Mouse (Mus musculus) gastrocnemius, postnatal 14 days (tissue): ENCODE data around the gene Tspan10. TPM values are rescaled to one million over a fixed set of nuclear protein-coding genes. Genes with fewer than 3 reads are reported as not detected.

ENCODE experiments used
- DNase-seq: peaks from one replicate; pipeline ENCODE4 v3.0.0; 2021; ENCODE audit warnings: mixed read lengths
- intact Hi-C: fragments of 180-260 bp; cut with DNase I; formaldehyde crosslinking; loops from one replicate; pipeline ENCODE4 v1.15.1; 2025; ENCODE audit warnings: low total_unique reads
- total RNA-seq, 2 experiments: library from RNA; stranded (reverse); gene quantifications; 2 replicates each; pipeline ENCODE4 v1.2.3; 2021

The Tspan10 gene
- total RNA-seq, 2 experiments from 2014 or later: not detected

DNA sequence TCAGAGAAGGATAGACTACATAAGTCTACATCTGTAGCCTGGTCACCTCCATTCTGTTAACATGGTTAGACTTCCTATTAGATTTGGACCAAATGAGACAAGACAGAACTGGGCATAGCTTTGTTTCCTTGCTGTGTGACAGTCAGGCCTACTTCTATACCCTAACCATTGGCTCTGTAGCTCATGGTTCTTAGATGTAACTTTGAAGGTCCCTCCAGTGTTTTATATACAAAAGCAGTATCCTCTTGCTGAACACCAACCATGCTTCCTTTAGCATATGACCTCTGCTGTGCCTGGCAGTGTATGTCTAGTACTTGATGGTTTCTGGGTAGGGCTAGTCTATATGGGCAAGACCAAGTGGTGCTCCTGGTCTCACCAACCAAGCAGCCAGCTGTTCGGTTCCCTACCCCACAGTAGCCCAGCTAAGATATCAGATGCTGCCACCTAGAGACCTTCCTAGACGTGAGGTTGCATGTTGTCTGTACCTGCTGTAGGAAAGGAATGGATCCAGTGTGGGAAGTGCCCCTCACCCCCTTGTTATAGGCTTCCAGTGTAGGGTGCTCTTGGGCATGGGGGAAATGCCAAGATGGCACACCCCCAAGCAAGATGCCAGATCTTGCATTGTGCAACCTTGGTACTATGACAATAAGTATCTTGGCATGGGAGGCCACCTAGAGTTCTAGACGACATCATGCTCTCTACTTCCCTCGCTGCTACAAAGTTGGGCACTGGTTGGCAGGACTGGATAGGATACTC, 48.0 kb downstream of the Tspan10 start:
- DNase-seq: no peak
- intact Hi-C loops: no loop called here

DNA sequence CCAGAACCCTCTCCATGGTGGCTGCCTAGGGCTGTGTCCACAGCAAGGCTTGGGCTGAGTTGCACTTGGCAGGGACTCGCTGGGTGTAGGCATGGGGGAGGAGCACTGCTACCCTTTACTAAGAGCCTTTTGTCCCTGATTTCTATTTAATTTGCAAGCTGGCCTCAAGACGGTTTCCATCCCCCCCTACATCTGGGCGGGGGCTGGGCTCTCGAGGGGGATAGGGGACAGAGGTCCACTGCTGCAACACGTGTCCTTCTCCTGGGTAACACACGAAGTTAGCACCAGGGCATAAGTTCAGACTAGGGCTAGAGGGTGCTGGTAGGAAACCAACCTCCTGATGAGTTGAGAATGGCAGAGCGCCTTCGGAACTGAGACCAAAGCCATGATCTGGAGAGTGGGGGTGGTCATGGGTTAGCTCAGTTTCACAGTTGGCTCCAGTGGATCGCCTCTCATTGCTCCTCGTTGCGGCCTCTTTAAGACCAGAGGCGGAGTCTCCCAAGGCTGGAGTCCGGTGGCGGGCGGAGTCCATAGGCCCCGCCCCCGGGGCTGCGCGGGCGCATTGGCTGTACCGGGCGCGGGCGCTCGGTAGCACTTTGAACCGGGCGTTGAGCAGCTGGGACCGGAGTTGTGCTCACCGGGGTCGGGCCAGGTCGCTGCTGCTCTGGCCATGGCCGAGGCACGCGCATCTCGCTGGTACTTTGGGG, 49.0 kb downstream of the Tspan10 start, which contains the start of gene Slc25a10:
Slc25a10 (plus strand) TSS at position 524 of the 707 bp plus-strand sequence.
- intact Hi-C loops: no loop called here
- DNase-seq: peak; percentile 89

GRCm38 (mm10) chr11:120492024-120492877, 49.8 kb downstream of the Tspan10 start:
- no peak for DNase-seq
- intact Hi-C loops: no loop called here

GRCm38 (mm10) chr11:120492878-120493203, 50.4 kb downstream of the Tspan10 start:
- no peak for DNase-seq
- intact Hi-C loops: no loop called here

- intact Hi-C loops: no loop called here
- no peak for DNase-seq
Measured at GRCm38 (mm10) chr11:120493351-120493750, 50.9 kb downstream of the Tspan10 start.

GRCm38 (mm10) chr11:120493911-120494310, 51.5 kb downstream of the Tspan10 start:
- intact Hi-C loops: no loop called here

More at GRCm38 (mm10) chr11:120493911-120494310, 51.5 kb downstream of the Tspan10 start:
- DNase-seq: no peak

Other genes with a start within 250 kb of the Tspan10 start
- gene Bahcc1, start 209.7 kb upstream of the Tspan10 start, total RNA-seq: 1 to 10 TPM; 3.4 to 8.1 TPM
- 100 to 1,000 TPM; 308 to 391 TPM for gene Actg1, start 94.1 kb upstream of the Tspan10 start, total RNA-seq
- under 1 TPM; 0.16 to 0.39 TPM for gene Fscn2, start 81.1 kb upstream of the Tspan10 start, total RNA-seq
- 10 to 100 TPM; 11.2 to 16.0 TPM for gene Faap100, start 63.9 kb upstream of the Tspan10 start, total RNA-seq
- gene Nploc4, start 4.9 kb upstream of the Tspan10 start, total RNA-seq: 10 to 100 TPM; 55.1 to 61.7 TPM
- gene Pde6g, start 10.9 kb downstream of the Tspan10 start, total RNA-seq: under 1 TPM; 0.16 to 0.35 TPM
- 10 to 100 TPM; 26.5 to 29.0 TPM for gene Oxld1, start 15.4 kb downstream of the Tspan10 start, total RNA-seq
- gene Ccdc137, start 15.5 kb downstream of the Tspan10 start, total RNA-seq: 1 to 10 TPM; 4.3 to 5.3 TPM
- 10 to 100 TPM; 11.4 to 11.8 TPM for gene Arl16, start 25.0 kb downstream of the Tspan10 start, total RNA-seq
- gene Mrpl12, start 42.0 kb downstream of the Tspan10 start, total RNA-seq: 100 to 1,000 TPM; 133 to 143 TPM
- 1 to 10 TPM; 5.1 to 7.0 TPM for gene Slc25a10, start 49.2 kb downstream of the Tspan10 start, total RNA-seq
- under 1 TPM in 1 of 2 experiments, not detected in 1; 0.38 TPM for gene Gcgr, start 88.1 kb downstream of the Tspan10 start, total RNA-seq
- 10 to 100 TPM; 31.1 to 33.3 TPM for gene Mcrip1, start 107.1 kb downstream of the Tspan10 start, total RNA-seq
- gene Ppp1r27, start 108.5 kb downstream of the Tspan10 start, total RNA-seq: 100 to 1,000 TPM; 159 to 234 TPM
- gene P4hb, start 130.6 kb downstream of the Tspan10 start, total RNA-seq: 100 to 1,000 TPM; 264 to 301 TPM
- gene Arhgdia, start 139.0 kb downstream of the Tspan10 start, total RNA-seq: 100 to 1,000 TPM; 118 to 144 TPM
- gene Alyref, start 155.7 kb downstream of the Tspan10 start, total RNA-seq: 10 to 100 TPM; 44.6 to 60.9 TPM
- 10 to 100 TPM; 54.0 to 55.6 TPM for gene Anapc11, start 155.8 kb downstream of the Tspan10 start, total RNA-seq
- gene Npb, start 165.8 kb downstream of the Tspan10 start, total RNA-seq: not detected
- gene Pcyt2, start 175.3 kb downstream of the Tspan10 start, total RNA-seq: 10 to 100 TPM; 25.7 to 25.8 TPM
- 1 to 10 TPM; 5.2 to 5.4 TPM for gene Sirt7, start 182.6 kb downstream of the Tspan10 start, total RNA-seq
- 10 to 100 TPM; 29.9 to 33.1 TPM for gene Mafg, start 191.0 kb downstream of the Tspan10 start, total RNA-seq
- gene Pycr1, start 201.1 kb downstream of the Tspan10 start, total RNA-seq: 10 to 100 TPM; 10.3 to 13.3 TPM
- 100 to 1,000 TPM; 111 to 136 TPM for gene Myadml2, start 205.5 kb downstream of the Tspan10 start, total RNA-seq
- under 1 TPM in 1 of 2 experiments, not detected in 1; 0.39 TPM for gene Notum, start 218.5 kb downstream of the Tspan10 start, total RNA-seq
- 10 to 100 TPM; 25.0 to 26.9 TPM for gene Aspscr1, start 230.3 kb downstream of the Tspan10 start, total RNA-seq